Mouse (Mus musculus) retina, adult 2 months (tissue): ENCODE measurements around the gene Fignl2.
A peak's percentile ranks its signal among the peaks of the same experiment; 100 is the strongest.

Source experiments
- DNase-seq: peaks from one replicate; pipeline ENCODE4 v3.0.0-alpha.2; 2012; ENCODE audit warnings: low read depth, low spot score

The Fignl2 gene

DNA sequence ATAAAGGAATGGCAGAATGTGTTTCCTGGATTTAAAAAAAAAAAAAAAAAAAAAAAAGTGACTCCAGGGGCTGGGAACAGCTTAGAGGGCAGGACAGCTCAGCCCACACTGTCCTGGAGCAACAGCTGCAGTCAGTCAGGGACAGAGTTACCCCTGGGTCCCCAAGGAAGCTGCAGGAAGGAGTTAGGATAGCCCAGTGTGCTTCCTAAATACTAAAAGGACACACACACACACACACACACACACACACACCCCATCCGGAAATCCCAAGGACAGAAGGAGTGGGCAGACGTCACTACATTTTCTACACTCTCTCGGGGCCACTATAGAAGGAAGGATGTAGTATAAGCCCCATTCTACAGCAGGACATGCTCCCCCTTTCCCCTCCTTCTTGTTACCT is 10.3 kb downstream of the Fignl2 start:
- DNase-seq, result no peak

- DNase-seq, result no peak
These were observed 11.3 kb downstream of the Fignl2 start for GRCm38 (mm10) chr15:101066920-101067696.

DNA sequence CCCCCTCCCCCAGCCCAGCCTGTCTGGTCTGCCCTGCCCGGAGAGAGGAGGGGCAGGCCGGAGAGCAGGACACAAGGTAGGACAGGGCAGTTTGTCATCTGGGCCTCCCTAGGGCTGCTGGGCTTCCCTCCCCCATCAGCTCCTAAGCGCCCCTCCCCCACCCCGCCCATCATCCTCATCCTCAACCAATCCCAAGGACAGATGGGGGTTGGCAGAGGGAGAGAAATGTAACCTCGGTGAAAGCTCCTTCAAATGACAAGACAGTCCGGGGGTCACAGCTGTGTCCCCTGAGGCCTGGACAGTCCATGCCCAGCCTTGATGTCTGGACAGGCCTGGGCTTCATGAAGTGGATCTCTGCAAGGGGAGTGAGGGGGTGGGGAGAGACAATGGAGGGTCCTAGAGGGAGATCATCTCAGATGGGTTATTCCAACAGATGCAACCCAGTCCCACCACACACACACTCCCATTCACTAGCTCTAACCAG is 12.0 kb downstream of the Fignl2 start:
- no peak for DNase-seq

DNA sequence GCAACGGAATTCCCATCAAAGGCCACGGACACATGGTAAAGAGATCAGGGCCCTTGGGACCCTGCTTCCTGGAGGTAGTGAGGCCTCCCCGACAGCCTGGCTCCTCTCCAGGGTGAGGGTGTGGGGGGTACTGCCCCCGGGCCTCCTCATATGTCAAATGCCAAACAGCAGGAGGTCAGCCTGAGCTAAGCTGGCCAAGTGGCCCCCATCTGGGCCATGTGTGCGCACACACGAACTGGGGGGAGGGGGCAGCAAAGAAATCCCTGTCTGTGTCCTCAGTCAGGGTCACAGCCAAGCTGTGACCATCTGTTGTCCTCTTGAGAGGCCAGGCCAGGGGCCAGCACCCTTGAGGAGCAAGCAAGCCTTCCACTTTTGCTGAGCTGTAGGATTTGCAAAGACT is 13.3 kb downstream of the Fignl2 start:
- no peak for DNase-seq

DNA sequence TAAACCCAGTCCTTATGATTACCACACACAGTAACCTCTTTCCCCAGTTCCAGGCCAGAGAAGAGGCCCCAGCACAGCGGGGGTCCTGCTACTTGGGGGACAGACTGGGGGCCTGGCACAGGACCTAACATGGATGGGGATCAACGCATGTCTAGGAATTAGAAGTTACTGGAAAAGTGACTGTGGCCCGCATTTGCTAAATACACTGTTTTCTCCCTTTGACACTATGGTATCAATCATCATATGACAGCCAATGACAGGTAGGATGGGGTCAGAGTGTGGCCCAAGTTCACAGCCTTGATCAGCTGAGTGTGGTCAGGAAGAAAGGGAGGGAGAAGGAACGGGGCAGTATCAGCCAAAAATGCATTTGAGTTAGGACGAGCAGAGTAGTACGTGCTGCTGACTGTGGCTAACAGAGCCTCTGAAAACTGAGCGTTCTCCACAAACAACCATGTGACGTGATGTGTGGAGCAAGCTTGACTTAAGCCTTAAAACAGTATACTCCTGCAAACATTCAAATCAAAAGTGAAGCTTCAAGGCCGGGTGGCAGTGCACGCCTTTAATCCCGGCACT is 18.0 kb downstream of the Fignl2 start:
- DNase-seq, result no peak

DNA sequence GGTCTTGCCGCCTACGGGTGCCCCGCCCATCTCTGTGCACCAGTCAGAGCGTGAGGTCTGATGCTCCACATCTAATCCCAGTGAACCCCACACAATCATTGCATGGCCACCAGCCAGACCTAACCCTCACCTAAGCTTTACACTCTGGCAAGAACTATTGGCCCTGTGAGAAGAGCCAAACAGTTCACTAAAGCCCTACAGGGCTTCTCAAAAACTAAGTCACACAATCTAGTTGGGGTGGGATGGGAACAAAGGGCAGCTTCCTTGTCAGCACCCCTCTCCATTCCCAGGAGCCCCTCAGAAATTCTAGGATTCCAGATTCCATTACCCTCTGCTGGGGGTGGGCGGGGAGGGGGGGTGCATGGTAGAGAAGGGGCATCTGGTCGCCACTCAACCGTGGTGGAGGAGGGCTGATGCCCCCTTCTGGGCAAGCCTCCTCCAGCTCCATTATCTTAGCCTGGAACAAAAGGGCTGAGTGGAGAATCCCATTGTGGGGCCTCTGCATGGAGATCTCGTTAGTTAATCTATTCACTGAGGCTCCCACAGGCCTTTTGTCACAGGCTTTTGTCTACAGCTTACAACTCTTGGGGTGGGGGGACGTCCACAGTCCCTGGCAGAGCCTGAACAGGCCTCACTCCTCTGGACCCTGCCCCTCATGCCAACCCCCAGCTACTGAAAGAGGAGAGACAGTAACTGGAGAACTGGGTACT is 18.6 kb downstream of the Fignl2 start:
- DNase-seq, result no peak

DNA sequence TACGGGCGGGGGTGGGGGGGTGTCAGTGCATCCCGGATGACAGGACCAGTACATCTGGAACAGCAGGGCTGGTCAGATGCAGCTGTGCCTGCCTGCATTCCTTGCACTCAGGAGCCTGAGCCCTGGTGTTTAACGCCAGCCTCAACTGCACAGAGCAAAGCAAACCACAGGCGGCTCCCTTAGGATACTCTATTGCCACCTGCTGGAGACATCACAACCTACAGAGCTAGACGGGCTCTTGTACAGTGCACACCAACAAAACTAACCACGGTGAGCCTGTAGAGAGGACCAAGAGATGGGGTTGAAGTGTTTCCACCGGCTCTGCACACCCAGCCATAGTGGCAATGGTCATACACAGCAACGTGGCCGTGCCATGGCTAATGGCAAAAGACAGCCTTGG is 22.1 kb downstream of the Fignl2 start:
- peak; percentile 36 for DNase-seq

DNA sequence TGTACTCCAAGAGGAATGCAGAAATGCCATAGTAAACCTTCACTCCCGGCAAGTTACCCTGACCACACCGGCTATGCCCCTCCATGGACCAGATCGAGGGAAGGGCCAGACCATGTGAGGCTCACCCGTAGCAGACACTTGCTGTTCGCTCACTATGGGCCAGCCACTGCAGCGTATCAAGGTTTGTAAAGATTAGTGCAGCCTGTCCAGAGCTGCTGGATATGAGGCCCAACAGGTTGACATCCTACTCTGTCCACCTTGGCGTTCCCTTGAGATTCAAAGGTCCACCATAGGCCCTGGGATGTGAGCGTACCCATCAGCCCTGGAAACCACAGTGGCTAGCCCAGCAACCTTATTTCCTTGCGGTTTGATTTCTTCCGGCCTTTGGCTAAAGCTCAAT is 23.8 kb downstream of the Fignl2 start:
- no peak for DNase-seq

DNA sequence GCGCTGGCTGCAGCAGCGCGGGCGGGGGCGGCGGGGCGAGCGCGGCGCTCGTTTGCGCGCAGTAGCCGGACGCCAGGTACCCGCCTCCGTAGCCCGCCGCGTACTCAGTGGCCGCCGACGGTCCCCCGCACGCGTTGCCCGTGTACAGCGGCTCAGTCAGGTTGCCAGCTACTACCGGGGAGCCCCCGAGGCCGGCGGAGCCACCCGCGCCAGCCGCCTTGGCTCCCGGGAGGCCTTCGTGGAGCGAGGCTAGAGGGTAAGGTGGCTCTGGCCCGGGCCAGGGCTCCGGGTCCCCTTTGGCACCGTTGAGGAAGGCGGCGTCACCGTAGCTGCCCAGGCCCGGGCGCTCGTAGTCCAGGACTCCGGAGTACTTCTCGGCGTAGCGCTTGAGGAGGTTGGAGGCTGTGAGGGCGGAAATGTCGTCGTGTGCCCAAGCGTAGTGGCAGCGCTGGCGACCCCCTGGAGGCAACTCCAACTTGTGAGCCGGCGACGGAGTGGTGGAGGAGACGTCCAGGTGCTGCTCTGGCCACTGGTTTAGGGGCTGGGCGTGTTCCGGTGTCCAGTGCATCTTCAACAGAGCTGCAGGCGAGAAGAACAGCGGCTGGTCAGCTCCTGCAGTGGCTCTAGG is 24.4 kb downstream of the Fignl2 start:
- DNase-seq, result no peak

GRCm38 (mm10) chr15:101052560-101053501 is 25.5 kb downstream of the Fignl2 start:
- no peak for DNase-seq

- no peak for DNase-seq
These were observed 26.5 kb downstream of the Fignl2 start for GRCm38 (mm10) chr15:101051869-101052268.

DNA sequence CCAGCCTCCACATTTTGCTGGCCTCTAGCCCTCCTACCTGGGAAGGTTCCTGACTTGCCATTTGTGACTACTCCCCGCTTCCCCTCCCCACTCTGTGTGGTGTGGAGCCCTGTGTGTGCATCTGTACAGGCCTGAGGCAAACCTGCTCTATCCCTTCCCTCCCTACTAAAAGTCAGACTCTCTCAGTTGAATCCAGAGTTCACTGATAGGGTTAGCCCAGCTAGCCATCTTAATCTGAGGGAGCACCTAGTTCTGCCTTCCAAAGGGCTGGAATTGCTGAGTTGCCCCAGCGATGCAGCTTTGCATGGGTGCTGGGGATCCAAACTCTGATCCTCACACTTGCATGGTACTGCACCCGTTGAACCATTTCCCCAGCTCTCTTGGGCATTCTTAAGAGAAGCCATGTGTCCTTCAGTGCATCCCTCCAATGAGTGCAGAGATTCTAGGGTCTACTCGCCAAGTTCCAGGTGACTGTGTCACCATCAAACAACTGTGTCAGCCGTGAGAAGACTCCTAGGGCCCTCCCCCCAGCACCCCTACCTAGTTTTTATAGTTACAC is 29.9 kb downstream of the Fignl2 start:
- no peak for DNase-seq

DNA sequence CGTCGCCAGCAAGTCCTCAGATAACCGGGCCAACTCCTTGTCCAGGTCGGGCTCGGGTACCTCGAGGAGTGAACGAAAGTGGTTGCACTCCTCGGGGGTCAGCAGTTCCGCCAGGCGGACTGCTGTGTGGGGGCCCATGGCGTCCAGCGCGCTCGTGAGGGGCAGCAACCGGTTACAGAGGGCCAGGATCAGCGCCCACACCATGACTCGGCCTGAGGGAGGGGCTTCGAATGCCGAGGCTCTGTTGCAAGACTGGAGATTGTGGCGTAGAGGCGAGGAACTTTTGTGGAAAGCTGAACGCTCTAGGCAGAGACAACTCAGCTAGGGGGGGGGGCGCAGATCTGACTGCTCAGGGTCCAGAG is 31.2 kb downstream of the Fignl2 start, which contains the start of gene Gm47841:
Gm47841 (minus strand) TSS at position 204 of the 362 bp plus-strand sequence.
- no peak for DNase-seq

DNA sequence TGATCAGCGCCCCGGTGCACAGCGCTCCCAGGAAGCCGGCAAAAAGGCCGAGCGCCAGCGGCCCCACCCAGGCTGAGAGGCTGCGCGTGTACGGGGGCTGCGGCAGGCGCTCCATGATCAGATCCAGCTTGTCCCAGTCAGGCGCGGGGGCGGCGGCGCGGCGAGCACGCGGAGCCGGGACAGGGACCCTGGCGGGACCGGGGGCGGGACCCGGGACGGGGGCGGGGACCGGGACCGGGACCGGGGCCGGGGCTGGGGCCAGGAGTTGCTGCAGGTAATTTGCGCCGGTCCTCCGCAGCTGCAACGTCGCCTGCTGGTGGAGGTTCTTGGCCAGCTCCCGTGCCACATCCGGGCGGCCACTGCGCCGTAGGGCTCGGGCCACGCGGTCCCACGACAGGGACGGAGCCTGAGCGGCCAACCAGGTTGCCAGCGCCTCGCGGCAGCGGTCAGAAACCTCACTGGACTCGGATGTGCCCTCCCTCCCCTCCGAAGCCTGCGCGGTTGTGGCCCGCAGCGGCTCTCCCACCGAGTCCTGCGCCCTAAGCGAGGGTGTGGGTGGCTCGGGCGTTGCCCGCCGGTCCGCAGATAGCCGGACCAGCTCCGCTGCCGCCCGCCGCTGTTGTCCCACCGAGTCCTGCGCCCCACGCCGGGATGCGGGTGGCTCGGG is 31.7 kb downstream of the Fignl2 start:
- DNase-seq, result no peak

DNA sequence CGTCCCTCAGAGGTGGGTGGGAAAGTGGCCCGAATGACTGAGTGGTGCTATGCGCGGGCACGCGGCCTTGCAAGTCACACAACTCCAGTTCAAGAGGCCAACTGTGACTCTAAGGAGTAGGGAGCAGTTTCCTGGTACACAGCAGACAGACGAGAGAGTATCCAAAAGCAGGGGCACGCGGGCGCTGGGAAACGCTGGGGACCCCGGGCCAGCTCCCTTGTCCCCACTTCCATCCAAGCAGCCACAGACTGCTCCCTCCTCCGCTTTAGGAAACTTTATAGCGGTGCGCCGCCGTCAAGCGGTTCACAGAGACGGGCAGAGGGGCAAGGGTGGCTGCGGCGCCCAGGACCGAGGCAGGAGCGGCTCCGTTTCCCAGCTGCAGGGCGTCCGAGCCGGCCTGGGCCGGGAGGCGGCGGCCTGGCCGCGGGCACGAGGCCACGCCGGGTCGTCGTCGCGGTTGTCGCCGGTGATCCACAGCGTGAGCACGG is 32.3 kb downstream of the Fignl2 start:
- DNase-seq, result no peak

DNA sequence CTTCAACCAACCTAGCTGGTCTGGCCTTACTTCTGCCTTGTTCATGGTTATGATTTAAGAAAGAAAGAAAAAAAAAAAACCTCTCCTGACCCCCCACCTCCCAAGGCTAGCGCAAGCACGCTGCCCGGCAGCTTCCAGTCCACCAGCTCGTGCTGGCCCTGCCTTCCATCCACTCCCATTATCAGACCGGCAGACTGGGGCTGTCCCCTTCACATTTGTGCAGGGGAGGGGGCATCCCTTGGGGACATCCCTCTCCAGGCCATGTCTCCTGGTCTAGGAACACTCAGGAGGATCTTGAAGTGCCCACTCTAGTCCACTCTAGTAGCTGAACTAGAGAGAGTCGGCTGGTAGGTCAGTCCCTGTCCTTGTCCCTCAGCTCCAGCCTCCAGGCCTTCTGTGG is 33.8 kb downstream of the Fignl2 start:
- no peak for DNase-seq

- DNase-seq, result peak; percentile 32
These were observed 35.8 kb downstream of the Fignl2 start for GRCm38 (mm10) chr15:101042613-101043012.

DNA sequence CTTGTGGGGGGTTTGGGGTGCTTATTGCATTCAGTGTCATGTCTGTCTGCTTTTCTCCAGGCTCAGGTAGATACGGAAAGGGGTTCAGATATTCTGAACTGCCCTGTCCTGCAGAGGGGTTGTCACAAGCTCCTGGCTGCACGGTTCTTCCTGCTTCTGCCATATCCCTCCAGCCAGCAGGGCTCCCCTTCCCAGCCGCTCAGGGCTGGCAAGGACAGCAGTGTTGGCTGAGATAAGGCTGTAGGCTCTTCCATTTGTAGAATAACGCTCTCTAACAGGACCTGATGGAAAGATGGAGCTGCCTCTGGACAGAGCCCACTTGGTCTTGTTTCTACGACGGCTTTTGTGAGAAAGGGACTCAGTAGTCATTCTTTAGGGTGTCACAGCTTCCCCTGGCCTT is 36.4 kb downstream of the Fignl2 start:
- no peak for DNase-seq

DNA sequence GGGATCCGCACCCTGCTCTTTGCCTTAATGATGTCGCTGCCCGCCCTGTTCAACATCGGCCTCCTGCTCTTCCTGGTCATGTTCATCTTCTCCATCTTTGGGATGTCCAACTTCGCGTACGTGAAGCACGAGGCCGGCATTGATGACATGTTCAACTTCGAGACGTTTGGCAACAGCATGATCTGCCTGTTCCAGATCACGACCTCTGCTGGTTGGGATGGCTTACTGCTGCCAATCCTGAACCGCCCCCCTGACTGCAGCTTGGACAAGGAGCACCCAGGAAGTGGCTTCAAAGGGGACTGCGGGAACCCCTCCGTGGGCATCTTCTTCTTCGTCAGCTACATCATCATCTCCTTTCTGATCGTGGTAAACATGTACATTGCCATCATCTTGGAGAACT is 38.7 kb downstream of the Fignl2 start:
- no peak for DNase-seq

GRCm38 (mm10) chr15:101028960-101029359 is 49.4 kb downstream of the Fignl2 start:
- no peak for DNase-seq
